Mouse (Mus musculus) thymus, adult 2 months (tissue): ENCODE results near the gene C1s1.
"Not testable (repeated sequence)": the region's sequence is repeated elsewhere in the genome, so short reads cannot be mapped to it uniquely, and the experiment has no call there.

Experiments
- CTCF ChIP-seq: fragments of 200-500 bp; IDR thresholded peaks from 2 replicates; pipeline ENCODE4 v1.5.1; 2012; ENCODE audit warnings: mild to moderate bottlenecking, control low read depth, low read length, moderate library complexity, borderline replicate concordance; ENCODE audit not compliant: control insufficient read depth, poor library complexity, insufficient read depth; ENCODE audit errors: extremely low read depth
- POLR2A ChIP-seq: fragments of 200-500 bp; IDR thresholded peaks from 2 replicates; pipeline ENCODE4 v1.6.1; 2012; ENCODE audit warnings: mild to moderate bottlenecking, low read length, control low read depth, moderate library complexity; ENCODE audit not compliant: control insufficient read depth, poor library complexity, insufficient read depth; ENCODE audit errors: extremely low read depth

DNA sequence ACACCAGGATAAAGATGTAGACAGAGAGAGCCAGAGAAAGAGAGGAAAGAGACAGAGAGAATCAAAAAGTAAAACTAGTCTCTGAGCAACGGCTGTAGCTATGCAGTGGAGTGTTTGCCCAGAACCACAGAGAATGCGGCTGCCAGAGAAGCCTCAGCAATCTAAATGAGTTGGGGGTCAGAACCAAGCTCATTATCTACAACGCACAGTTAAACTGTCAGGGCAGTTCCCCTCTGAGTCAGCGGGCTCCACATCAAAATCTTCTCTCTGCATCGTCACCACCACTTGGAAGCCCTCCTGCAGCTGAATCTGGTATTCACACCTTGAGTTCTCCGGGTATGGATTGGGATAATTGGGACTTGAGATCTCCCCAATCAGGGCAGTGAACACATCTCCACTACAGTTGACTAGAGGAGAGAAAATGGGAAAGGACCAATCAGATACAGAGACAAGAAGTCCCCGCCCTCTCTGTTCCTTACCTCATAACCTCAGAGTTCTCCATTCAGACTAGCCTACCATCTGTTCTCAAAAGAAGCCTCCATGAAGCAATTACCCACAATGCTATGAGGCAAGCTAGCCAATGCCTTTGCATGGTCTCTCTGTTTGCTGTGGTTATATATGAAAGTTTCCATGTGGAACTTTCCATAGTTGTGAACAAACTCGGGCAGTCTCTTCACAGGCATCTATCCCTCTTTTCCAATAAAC, 5.9 kb downstream of the C1s1 start:
- TF ChIP-seq POLR2A, CTCF: not testable (repeated sequence)
